Mouse (Mus musculus) bone marrow, adult 2 months (tissue): Measurements from ENCODE around the gene Gcn1l1. TPM values are rescaled to one million over a fixed set of nuclear protein-coding genes. Genes with fewer than 3 reads are reported as not detected.

Source experiments
- H3K27ac ChIP-seq: fragments of 200-500 bp; 2 replicates; pipeline ENCODE4 v1.5.1; 2012; ENCODE audit warnings: low read depth, mild to moderate bottlenecking, control low read depth, inconsistent platforms, low read length; ENCODE audit not compliant: control insufficient read depth, poor library complexity, insufficient read depth
- H3K4me1 ChIP-seq: fragments of 200-500 bp; 2 replicates; pipeline ENCODE4 v1.6.1; 2011; ENCODE audit warnings: low read length; ENCODE audit not compliant: control insufficient read depth, insufficient read depth
- H3K4me3 ChIP-seq: fragments of 200-500 bp; replicated peaks from 2 replicates; pipeline ENCODE3; 2011; ENCODE audit warnings: mild to moderate bottlenecking, low read depth, low read length, control low read depth; ENCODE audit not compliant: control insufficient read depth
- CTCF ChIP-seq: fragments of 200-500 bp; IDR thresholded peaks from 2 replicates; pipeline ENCODE4 v1.5.1; 2011; ENCODE audit warnings: low read length, control low read depth; ENCODE audit not compliant: control insufficient read depth, insufficient read depth
- POLR2A ChIP-seq: fragments of 200-500 bp; IDR thresholded peaks from 2 replicates; pipeline ENCODE4 v1.6.1; 2011; ENCODE audit warnings: low read depth, mild to moderate bottlenecking, control low read depth, low read length, borderline replicate concordance; ENCODE audit not compliant: control insufficient read depth
- WGBS: fragments of 180-500 bp; shearing (Covaris S2); methylation state at CpG from one replicate; pipeline ENCODE4 v1.1.7; 2018; 5-methylcytosine and 5-hydroxymethylcytosine counted together
- polyA plus RNA-seq: library from polyadenylated mRNA; stranded (reverse); fragments of >200 nt; gene quantifications from 2 replicates; pipeline ENCODE4 v1.2.4, GENCODE M21; 2011; ENCODE audit warnings: low replicate concordance; ENCODE audit not compliant: missing spikeins, insufficient read depth, insufficient read length

Gcn1l1 gene
- polyA plus RNA-seq, 1 experiment, result 38.4 TPM

- TF ChIP-seq POLR2A (no peak), CTCF (no peak)
- H3K4me1 ChIP-seq, result peaks cover 1% of the 10 kb centered on the region; the same call in 1 of the 2 replicates
- H3K27ac ChIP-seq, result no peak overlapping the region
- peak overlapping the region; percentile 57 for H3K4me3 ChIP-seq
- WGBS, result 43% methylated on average over 13 of the region's 13 CpGs
Measured at GRCm38 (mm10) chr5:115560336-115560905, 4.6 kb upstream of the Gcn1l1 start.

- 72% methylated on average over 5 of the region's 5 CpGs for WGBS
- no peak overlapping the region for H3K4me3 ChIP-seq
- no peak overlapping the region for H3K27ac ChIP-seq
- peaks cover 4% of the 10 kb centered on the region for H3K4me1 ChIP-seq
- TF ChIP-seq CTCF (no peak), POLR2A (no peak)
Measured at GRCm38 (mm10) chr5:115563771-115564585, 1.1 kb upstream of the Gcn1l1 start.

GRCm38 (mm10) chr5:115565403-115565802, 349 bp downstream of the Gcn1l1 start:
- H3K27ac ChIP-seq, result peak overlapping the region; percentile 51; the same call in 1 of the 2 replicates
- under 1% methylated on average over 44 of the region's 46 CpGs for WGBS
- peaks cover 4% of the 10 kb centered on the region for H3K4me1 ChIP-seq
- TF ChIP-seq POLR2A (no peak), CTCF (no peak)
- H3K4me3 ChIP-seq, result peak overlapping the region; percentile 80

GRCm38 (mm10) chr5:115568681-115569080, 3.6 kb downstream of the Gcn1l1 start:
- WGBS, result 91% methylated on average over 10 of the region's 10 CpGs
- Histone ChIP-seq H3K4me1 (peaks cover 4% of the 10 kb centered on the region), H3K4me3 (no peak overlapping the region), H3K27ac (no peak overlapping the region)
- TF ChIP-seq POLR2A, result no peak
- no peak for TF ChIP-seq CTCF

- Histone ChIP-seq H3K4me3 (no peak overlapping the region), H3K27ac (no peak overlapping the region), H3K4me1 (peaks cover 4% of the 10 kb centered on the region)
- WGBS, result 85% methylated on average over 11 of the region's 11 CpGs
- TF ChIP-seq POLR2A (no peak), CTCF (no peak)
Measured at GRCm38 (mm10) chr5:115569308-115569707, 4.3 kb downstream of the Gcn1l1 start.

GRCm38 (mm10) chr5:115569721-115570120, 4.7 kb downstream of the Gcn1l1 start:
- TF ChIP-seq POLR2A (no peak), CTCF (no peak)
- Histone ChIP-seq H3K4me3 (no peak overlapping the region), H3K27ac (no peak overlapping the region), H3K4me1 (peaks cover 4% of the 10 kb centered on the region)
- WGBS, result 86% methylated on average over 4 of the region's 4 CpGs

- Histone ChIP-seq H3K4me1 (peaks cover 1% of the 10 kb centered on the region; the same call in 1 of the 2 replicates), H3K27ac (no peak overlapping the region), H3K4me3 (no peak overlapping the region)
- WGBS, result 90% methylated on average over 7 of the region's 7 CpGs
- no peak for TF ChIP-seq POLR2A
- no peak for TF ChIP-seq CTCF
Measured at GRCm38 (mm10) chr5:115571086-115571485, 6.0 kb downstream of the Gcn1l1 start.

GRCm38 (mm10) chr5:115572679-115573535, 7.9 kb downstream of the Gcn1l1 start:
- WGBS, result 50% methylated on average over 17 of the region's 17 CpGs
- TF ChIP-seq CTCF (no peak), POLR2A (no peak)
- H3K27ac ChIP-seq, result 0 out of 2 replicates have a peak overlapping the region, but pooled peaks have one; percentile 7

More at GRCm38 (mm10) chr5:115572679-115573535, 7.9 kb downstream of the Gcn1l1 start:
- Histone ChIP-seq H3K4me3 (no peak overlapping the region), H3K4me1 (no peaks in the 10 kb centered on the region)
